Mouse (Mus musculus) liver, embryonic 16.5 days (tissue): Measurements from ENCODE around the gene Pim3. TPM values are rescaled to one million over a fixed set of nuclear protein-coding genes. Genes with fewer than 3 reads are reported as not detected.

Source experiments
- ATAC-seq: fragments of 200-750 bp; cut with Nextera tagmentation; 2 replicates; pipeline ENCODE4 v1.8.0; 2017; ENCODE audit warnings: low read depth, mild to moderate bottlenecking, moderate number of reproducible peaks, moderate library complexity
- H3K27ac ChIP-seq: fragments of 300-500 bp; sonication (generic); 2 replicates; pipeline ENCODE4 v1.5.1; 2014; ENCODE audit warnings: mild to moderate bottlenecking, low read length
- H3K27me3 ChIP-seq: fragments of 300-500 bp; sonication (generic); 2 replicates; pipeline ENCODE4 v1.6.1; 2014; ENCODE audit warnings: low read depth, low read length, mixed read lengths; ENCODE audit not compliant: control insufficient read depth, insufficient read depth
- H3K36me3 ChIP-seq: fragments of 300-500 bp; sonication (generic); 2 replicates; pipeline ENCODE4 v1.6.1; 2014; ENCODE audit warnings: mild to moderate bottlenecking; ENCODE audit not compliant: control insufficient read depth, insufficient read depth
- H3K4me1 ChIP-seq: fragments of 300-500 bp; sonication (generic); 2 replicates; pipeline ENCODE4 v1.6.1; 2014; ENCODE audit warnings: low read depth, low read length, mixed read lengths; ENCODE audit not compliant: control insufficient read depth
- H3K4me2 ChIP-seq: fragments of 300-500 bp; sonication (generic); 2 replicates; pipeline ENCODE4 v1.6.1; 2014; ENCODE audit warnings: low read depth, low read length, mixed read lengths
- H3K4me3 ChIP-seq: fragments of 300-500 bp; sonication (generic); 2 replicates; pipeline ENCODE4 v1.5.1; 2014; ENCODE audit warnings: low read depth, mild to moderate bottlenecking, low read length
- H3K9ac ChIP-seq: fragments of 300-500 bp; sonication (generic); 2 replicates; pipeline ENCODE4 v1.6.1; 2014; ENCODE audit warnings: low read depth, low read length
- H3K9me3 ChIP-seq: fragments of 300-500 bp; sonication (generic); replicated peaks from 2 replicates; pipeline ENCODE4 v1.6.1; 2016; ENCODE audit warnings: low read length; ENCODE audit not compliant: control insufficient read depth
- WGBS: fragments of 180-500 bp; shearing (Covaris S2); extraction: QIAGEN DNeasy Blood & Tissue Kit; methylation state at CpG from one replicate; pipeline ENCODE4 v1.1.7; 2014; ENCODE audit not compliant: insufficient replicate concordance; 5-methylcytosine and 5-hydroxymethylcytosine counted together
- polyA plus RNA-seq: library from polyadenylated mRNA; unstranded; fragments of >200 nt; fragmentation: Nextera tagmentation; extraction: Ambion mirVana; gene quantifications from 2 replicates; pipeline ENCODE4 v1.2.1, GENCODE M21; 2015

Gene Pim3
- polyA plus RNA-seq, 1 experiment from 2014 or later: 33.8 TPM

DNA sequence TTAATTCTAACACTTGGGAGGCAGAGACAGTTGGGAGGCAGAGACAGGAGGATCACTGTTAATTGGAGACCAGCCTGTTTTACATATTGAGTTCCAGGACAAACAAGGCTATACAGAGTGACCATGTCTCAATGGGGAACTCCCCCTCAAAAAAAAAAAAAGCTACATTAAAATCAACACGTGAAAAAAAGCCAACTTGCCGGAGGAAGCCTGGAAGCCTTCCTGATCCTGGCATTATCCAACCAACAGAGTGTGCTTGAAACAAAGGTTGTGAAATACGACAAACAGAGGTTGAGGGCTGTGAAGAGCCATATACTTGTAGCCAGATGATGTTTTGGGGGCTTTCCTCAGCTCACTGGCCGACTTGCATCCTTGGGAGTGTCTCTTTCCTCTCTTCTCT lies 20.9 kb downstream of the Pim3 start:
- no peaks in the 10 kb centered on the region for H3K4me1 ChIP-seq
- no peaks in the 10 kb centered on the region for H3K27me3 ChIP-seq
- H3K4me2 ChIP-seq: no peak overlapping the region
- 39% methylated on average over 4 of the region's 4 CpGs for WGBS
- H3K36me3 ChIP-seq: no peaks in the 10 kb centered on the region
- H3K9me3 ChIP-seq: no peaks in the 10 kb centered on the region
- no peak overlapping the region for H3K9ac ChIP-seq
- H3K27ac ChIP-seq: no peak overlapping the region
- no peak overlapping the region for H3K4me3 ChIP-seq
- no peak for ATAC-seq

DNA sequence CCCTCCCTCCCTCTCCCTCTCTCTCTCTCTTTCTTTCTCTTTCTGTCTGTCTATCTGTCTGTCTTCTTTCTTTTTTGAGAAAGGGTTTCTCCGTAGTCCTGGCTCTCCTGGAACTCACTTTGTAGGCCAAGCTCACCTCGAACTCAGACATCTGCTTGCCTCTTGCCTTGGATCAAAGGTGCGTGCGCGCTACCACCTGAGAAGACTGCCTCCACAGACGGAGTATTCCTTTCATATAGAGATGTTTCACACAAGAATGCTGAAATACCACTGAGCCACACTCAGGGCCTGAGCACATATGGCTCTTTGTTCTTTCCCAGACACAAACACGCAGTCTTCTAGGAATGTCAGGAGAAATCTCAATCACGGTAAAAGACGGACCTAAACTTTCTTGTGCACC lies 21.4 kb downstream of the Pim3 start:
- Histone ChIP-seq H3K9ac (no peak overlapping the region), H3K27me3 (no peaks in the 10 kb centered on the region), H3K4me3 (no peak overlapping the region), H3K4me2 (no peak overlapping the region), H3K4me1 (no peaks in the 10 kb centered on the region), H3K36me3 (no peaks in the 10 kb centered on the region), H3K9me3 (no peaks in the 10 kb centered on the region), H3K27ac (no peak overlapping the region)
- 78% methylated on average over 9 of the region's 9 CpGs for WGBS
- ATAC-seq: no peak

DNA sequence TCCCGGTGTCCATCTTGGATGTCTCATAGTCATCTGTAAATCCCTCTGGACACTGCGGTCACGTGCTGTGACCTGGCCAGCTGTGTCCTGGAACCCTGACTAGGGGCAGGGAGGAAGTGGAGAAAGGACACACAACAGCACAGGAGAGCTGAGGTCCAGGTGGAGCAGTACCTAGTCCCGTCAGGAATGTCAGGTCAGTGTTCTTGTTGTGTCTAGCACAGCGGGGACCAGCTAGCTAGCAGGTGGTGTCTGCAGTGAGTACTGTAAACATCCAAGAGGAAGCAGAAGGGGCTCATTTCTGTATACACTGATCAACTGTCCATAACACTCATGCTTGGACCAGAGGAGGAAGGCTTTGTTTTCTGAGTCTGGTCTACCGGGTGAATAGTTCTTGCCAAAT lies 23.4 kb downstream of the Pim3 start:
- no peak overlapping the region for H3K27ac ChIP-seq
- WGBS: 73% methylated on average over 6 of the region's 6 CpGs
- no peak overlapping the region for H3K4me3 ChIP-seq
- H3K36me3 ChIP-seq: no peaks in the 10 kb centered on the region
- H3K4me1 ChIP-seq: no peaks in the 10 kb centered on the region; the same call in 1 of the 2 replicates
- no peak overlapping the region for H3K9ac ChIP-seq
- H3K4me2 ChIP-seq: no peak overlapping the region
- no peaks in the 10 kb centered on the region for H3K9me3 ChIP-seq
- H3K27me3 ChIP-seq: no peaks in the 10 kb centered on the region
- ATAC-seq: no peak

DNA sequence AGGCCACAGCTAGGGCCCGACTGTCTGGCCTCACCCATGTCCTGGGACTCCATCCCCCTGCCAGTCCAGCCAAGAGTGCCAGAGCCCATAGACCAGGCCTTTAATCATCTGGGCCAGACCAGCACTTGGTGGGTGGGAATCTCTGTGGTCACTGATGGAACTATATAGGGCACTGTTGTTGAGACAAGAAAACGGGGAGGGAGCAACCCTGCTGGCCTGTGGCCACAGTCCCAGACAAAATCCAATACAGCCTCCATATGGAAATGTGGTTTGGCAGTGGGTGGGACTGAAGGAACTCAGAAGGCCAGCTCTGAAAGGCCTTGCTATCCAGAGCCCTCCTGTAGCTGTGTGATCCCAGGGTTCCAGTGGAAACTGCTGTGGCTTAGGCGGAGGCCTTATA lies 27.0 kb downstream of the Pim3 start:
- H3K4me2 ChIP-seq: no peak overlapping the region
- no peaks in the 10 kb centered on the region for H3K27me3 ChIP-seq
- H3K4me1 ChIP-seq: peaks cover 10% of the 10 kb centered on the region
- no peaks in the 10 kb centered on the region for H3K36me3 ChIP-seq
- H3K27ac ChIP-seq: no peak overlapping the region
- no peak overlapping the region for H3K4me3 ChIP-seq
- WGBS: 56% methylated on average over 3 of the region's 3 CpGs
- no peaks in the 10 kb centered on the region for H3K9me3 ChIP-seq
- ATAC-seq: no peak
- H3K9ac ChIP-seq: no peak overlapping the region

DNA sequence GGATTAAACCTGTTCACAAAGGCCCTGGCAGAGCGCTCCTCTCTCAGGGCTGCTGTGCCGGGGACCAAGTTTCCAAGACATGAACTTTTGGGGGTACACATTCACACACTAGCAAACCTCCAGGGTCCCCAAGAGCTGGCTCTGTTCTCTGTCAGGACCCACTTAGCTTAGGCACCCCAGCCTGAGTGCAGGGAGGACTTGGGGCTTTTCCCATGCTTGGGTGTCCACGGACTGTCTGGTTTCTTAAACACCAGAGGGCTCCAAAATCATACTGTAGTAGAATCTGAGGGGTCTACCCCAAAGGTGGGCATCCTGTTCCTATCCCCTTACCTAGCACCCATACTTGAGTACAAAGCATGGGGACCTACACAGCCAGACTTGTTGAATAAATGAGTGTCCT lies 28.0 kb downstream of the Pim3 start:
- no peaks in the 10 kb centered on the region for H3K36me3 ChIP-seq
- 75% methylated on average over 3 of the region's 3 CpGs for WGBS
- no peak overlapping the region for H3K4me2 ChIP-seq

DNA sequence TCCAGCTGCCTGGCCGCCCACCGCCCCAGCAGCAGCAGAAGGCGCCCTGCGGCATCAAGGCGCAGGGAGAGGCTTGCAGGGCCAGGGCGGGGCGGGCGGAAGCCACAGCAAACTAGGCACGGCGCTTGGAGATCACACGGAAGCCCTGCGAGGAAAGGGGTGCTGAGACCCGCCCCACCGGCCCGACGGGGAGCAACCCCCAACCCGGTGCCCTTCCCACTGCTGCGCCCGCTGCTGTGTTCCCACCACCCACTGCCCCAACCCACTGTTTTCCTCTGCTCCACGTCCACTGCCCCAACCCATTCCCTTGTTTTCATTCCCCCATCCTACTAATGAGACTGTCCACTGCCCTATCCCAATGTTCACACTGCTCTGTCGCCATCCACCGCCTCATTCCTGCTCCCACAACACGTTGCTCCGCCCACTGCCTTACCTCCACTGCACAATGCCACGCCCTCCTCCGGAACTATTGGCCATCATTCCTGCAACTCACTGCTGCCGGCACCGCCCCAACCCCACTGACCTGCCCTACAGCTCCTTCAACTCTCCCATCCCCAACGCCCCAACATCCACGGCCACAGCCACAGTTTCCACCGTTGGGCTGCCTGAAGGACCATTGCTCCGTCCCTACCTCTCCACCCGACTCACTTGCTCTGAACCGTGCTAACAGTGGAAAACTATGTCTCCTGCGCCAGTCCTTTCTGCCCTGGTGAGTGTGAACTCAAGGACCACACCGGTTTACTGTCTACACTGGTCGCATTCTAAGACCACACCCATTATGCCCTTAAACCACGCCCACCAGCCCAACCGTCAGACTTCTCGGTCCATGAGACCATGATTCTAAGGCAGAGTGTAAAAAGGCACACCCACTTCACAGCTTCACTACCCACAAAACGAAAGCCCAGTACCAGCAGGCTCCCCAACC lies 29.0 kb downstream of the Pim3 start:
- H3K27ac ChIP-seq: no peak overlapping the region
- peak; percentile 88 for ATAC-seq
- 2% methylated on average over 41 of the region's 41 CpGs for WGBS

More for the DNA sequence above, 28.0 kb downstream of the Pim3 start:
- no peak overlapping the region for H3K9ac ChIP-seq
- no peak for ATAC-seq
- H3K27ac ChIP-seq: no peak overlapping the region
- H3K9me3 ChIP-seq: no peaks in the 10 kb centered on the region
- H3K4me3 ChIP-seq: no peak overlapping the region
- H3K4me1 ChIP-seq: peaks cover 10% of the 10 kb centered on the region
- H3K27me3 ChIP-seq: no peaks in the 10 kb centered on the region

DNA sequence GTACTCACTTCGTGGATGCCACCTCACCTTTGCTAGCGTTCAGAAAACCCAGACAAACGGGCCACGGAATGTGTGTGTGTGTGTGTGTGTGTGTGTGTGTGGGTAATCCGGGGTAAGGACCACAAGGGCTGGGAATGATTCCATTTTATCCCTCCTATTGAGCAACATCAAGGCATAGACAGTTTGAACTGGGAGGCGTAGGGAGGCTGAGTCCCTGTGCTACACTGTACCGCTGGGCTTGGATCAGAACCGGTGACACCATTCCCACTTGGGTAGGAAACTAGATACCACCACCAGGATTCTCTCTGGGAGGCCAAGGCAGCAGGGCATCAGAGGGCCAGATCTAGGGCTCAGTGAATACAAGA lies 29.7 kb downstream of the Pim3 start:
- peaks cover 10% of the 10 kb centered on the region for H3K4me1 ChIP-seq
- WGBS: 60% methylated on average over 8 of the region's 8 CpGs
- no peak overlapping the region for H3K9ac ChIP-seq
- ATAC-seq: no peak
- H3K27me3 ChIP-seq: no peaks in the 10 kb centered on the region
- H3K4me3 ChIP-seq: peak overlapping the region; percentile 50; the same call in 1 of the 2 replicates
- no peaks in the 10 kb centered on the region for H3K9me3 ChIP-seq
- H3K36me3 ChIP-seq: no peaks in the 10 kb centered on the region
- H3K4me2 ChIP-seq: peak overlapping the region; percentile 76
- H3K27ac ChIP-seq: no peak overlapping the region

More for the DNA sequence above, 29.0 kb downstream of the Pim3 start:
- no peaks in the 10 kb centered on the region for H3K9me3 ChIP-seq
- H3K4me3 ChIP-seq: peak overlapping the region; percentile 50
- no peaks in the 10 kb centered on the region for H3K36me3 ChIP-seq
- H3K4me2 ChIP-seq: peak overlapping the region; percentile 76
- H3K27me3 ChIP-seq: no peaks in the 10 kb centered on the region
- H3K9ac ChIP-seq: peak overlapping the region; percentile 23; the same call in 1 of the 2 replicates
- peaks cover 10% of the 10 kb centered on the region for H3K4me1 ChIP-seq

DNA sequence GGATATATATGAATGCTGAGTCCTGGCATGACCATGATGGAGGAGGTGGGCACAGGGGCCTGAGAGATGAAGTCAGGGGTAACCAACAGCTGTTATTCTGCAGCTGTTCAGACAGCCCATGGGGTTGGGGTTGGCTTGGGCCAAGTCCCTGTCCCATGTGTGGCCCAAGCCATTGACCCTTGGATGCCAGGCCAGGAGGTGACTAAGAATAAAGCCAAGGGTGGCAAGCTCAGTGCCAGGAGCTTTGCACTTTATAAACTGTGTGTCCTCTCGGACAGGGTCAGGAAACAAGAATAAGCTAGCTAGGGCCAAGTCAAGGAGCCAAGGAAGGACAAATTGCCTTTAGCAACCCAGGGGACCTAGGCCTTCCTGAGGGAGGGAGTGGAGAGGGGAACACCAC lies 30.3 kb downstream of the Pim3 start:
- no peak for ATAC-seq
- H3K27ac ChIP-seq: no peak overlapping the region
- 65% methylated on average over 1 of the region's 1 CpGs for WGBS

DNA sequence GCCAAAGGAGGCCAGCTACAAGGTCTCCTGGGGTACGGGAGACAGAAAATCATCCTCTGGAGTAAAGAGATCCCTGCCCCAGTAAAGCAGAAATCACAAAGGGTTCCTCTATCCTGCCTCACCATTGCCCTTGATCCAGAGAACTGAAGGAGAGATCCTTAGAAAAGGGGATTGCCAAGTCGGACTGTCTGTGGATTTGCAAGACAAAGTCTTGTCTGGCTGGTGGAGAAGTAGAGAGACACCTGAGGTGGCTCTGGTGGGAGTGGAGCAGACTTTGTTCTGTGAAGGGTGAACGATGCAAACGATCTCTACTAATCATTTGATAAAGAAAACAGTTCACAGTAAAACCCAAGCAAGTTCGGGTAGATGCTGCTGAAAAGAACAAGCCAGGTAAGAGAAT lies 30.9 kb downstream of the Pim3 start:
- H3K27ac ChIP-seq: no peak overlapping the region
- no peak overlapping the region for H3K4me3 ChIP-seq
- ATAC-seq: no peak
- no peak overlapping the region for H3K4me2 ChIP-seq
- H3K9ac ChIP-seq: no peak overlapping the region
- no peaks in the 10 kb centered on the region for H3K27me3 ChIP-seq
- no peaks in the 10 kb centered on the region for H3K36me3 ChIP-seq
- H3K9me3 ChIP-seq: no peaks in the 10 kb centered on the region
- whole genome bisulfite sequencing: 59% methylated on average over 5 of the region's 5 CpGs
- peaks cover 10% of the 10 kb centered on the region for H3K4me1 ChIP-seq

More for the DNA sequence above, 30.3 kb downstream of the Pim3 start:
- no peaks in the 10 kb centered on the region for H3K27me3 ChIP-seq
- peaks cover 10% of the 10 kb centered on the region for H3K4me1 ChIP-seq
- no peaks in the 10 kb centered on the region for H3K9me3 ChIP-seq
- H3K9ac ChIP-seq: no peak overlapping the region
- no peak overlapping the region for H3K4me3 ChIP-seq
- no peaks in the 10 kb centered on the region for H3K36me3 ChIP-seq
- no peak overlapping the region for H3K4me2 ChIP-seq
